Mouse (Mus musculus) embryo, embryonic 10.5 days (tissue): ENCODE results near the gene Krt76.

ENCODE experiments used
- DNase-seq: peaks from one replicate; pipeline ENCODE4 v3.0.0-alpha.2; 2015; ENCODE audit warnings: low spot score

Gene Krt76

GRCm38 (mm10) chr15:101860421-101861130 is 32.1 kb downstream of the Krt76 start:
- DNase-seq, result peak; percentile 13

- peak; percentile 51 for DNase-seq
Measured at GRCm38 (mm10) chr15:101859735-101860170, 33.0 kb downstream of the Krt76 start.

GRCm38 (mm10) chr15:101858673-101859425 is 33.9 kb downstream of the Krt76 start:
- DNase-seq, result peak; percentile 36

- DNase-seq, result no peak
Measured at GRCm38 (mm10) chr15:101856696-101857095, 36.0 kb downstream of the Krt76 start.

- no peak for DNase-seq
Measured at GRCm38 (mm10) chr15:101855732-101856131, 37.0 kb downstream of the Krt76 start.

- DNase-seq, result no peak
Measured at GRCm38 (mm10) chr15:101854294-101854693, 38.4 kb downstream of the Krt76 start.

- DNase-seq, result no peak
Measured at GRCm38 (mm10) chr15:101852571-101852970, 40.1 kb downstream of the Krt76 start.

GRCm38 (mm10) chr15:101850694-101851093 is 42.0 kb downstream of the Krt76 start, which contains the start of gene Krt1:
Krt1 (minus strand) TSS chr15:101850794.
- no peak for DNase-seq

- DNase-seq, result peak; percentile 54
Measured at GRCm38 (mm10) chr15:101845971-101846403, 46.7 kb downstream of the Krt76 start.

- DNase-seq, result no peak
Measured at GRCm38 (mm10) chr15:101843192-101843591, 49.5 kb downstream of the Krt76 start.

- DNase-seq, result no peak
Measured at GRCm38 (mm10) chr15:101834784-101835328, 57.9 kb downstream of the Krt76 start.
